Mouse (Mus musculus): ENCODE data around the gene Ubqln1. TPM values are rescaled to one million over a fixed set of nuclear protein-coding genes. Genes with fewer than 3 reads are reported as not detected.
A peak's percentile ranks its signal among the peaks of the same experiment; 100 is the strongest.

Gene Ubqln1
- 80.6 and 82.1 TPM in 2 replicates for polyA plus RNA-seq (2015; fragmentation: Nextera tagmentation; extraction: Ambion mirVana)

DNA sequence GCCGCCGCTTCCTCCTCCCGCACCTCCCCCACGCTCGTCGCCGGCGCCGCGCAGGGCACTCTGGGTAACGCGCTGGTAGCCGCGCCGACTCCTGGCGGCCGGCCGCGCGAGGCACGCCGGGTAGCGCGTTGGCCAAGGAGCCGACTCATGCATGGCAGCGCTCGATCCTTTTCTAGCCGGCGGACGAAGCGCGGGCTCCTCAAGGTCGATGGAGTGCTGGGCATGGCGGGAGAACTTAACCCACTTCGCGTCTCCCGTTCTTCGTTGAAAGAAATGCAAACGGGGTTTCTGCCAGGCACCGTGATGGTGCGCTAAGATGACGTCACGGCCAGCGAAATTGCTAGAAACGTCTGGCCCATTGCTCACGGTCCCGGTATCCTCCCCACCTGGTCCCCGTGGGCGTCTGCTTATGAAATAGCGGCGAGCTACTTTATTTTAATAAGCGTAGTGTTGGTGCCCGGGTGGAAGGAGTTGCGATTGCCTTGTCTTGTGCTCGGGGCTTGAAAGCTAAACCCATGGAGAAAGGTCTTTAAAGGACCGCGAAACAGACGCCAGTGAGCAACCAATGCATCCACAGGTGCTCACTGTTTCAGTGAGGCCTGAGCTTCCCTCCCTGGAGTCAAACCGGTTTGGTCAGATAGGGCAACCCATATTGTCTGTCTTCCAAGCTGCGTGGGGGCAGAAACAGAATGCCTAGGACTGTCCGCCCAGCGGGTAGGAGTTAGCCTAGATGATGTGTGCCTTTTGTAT lies at the start of gene Ubqln1:
Ubqln1 (minus strand) TSS at position 62 of the 750 bp plus-strand sequence.
- Histone ChIP-seq H3K9ac (ENCODE audit: low read depth, low read length) (peak within 1 kb of the TSS; percentile 97), H3K4me2 (ENCODE audit: low read length) (peak within 1 kb of the TSS; percentile 88), H3K27me3 (ENCODE audit: insufficient read depth, low read length) (no peaks in the 10 kb centered on the region), H3K9me3 (replicated peaks; ENCODE audit: low read length) (no peaks in the 10 kb centered on the region), H3K4me1 (replicated peaks; ENCODE audit: insufficient read depth, low read length) (peaks cover 21% of the 10 kb centered on the region), H3K4me3 (replicated peaks; ENCODE audit: low read depth, low read length) (peak within 1 kb of the TSS; percentile 100), H3K36me3 (ENCODE audit: insufficient read depth, low read length) (no peaks in the 10 kb centered on the region), H3K27ac (peak within 1 kb of the TSS; percentile 90)
- TF ChIP-seq CTCF (IDR thresholded peaks at IDR 0.05; ENCODE audit: low read depth) = peak; percentile 51
- WGBS = under 1% methylated on average over 59 of the region's 62 CpGs
- DNase-seq (ENCODE audit: low spot score) = peak; percentile 89
- ATAC-seq (replicated peaks; ENCODE audit: low FRiP score, low read depth) = peak; percentile 90

DNA sequence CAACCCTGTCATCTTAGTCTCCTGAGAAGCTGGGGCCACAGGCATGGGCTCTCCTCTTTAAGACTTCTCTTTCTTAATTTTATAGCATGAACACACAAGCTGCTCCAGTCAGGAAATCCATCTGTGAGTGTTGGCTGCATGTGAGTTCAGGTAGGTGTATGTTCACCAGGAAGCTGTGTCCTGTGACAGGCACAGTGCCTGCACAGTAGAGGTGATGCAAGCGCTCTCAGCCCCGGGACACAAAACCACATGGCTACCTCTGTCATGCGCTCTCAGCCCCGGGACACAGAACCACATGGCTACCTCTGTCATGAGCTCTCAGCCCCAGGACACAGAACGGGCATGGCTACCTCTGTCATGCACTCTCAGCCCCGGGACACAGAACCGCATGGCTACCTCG lies 48.1 kb upstream of the Ubqln1 start:
- ATAC-seq (replicated peaks; ENCODE audit: low FRiP score, low read depth) = no peak
- Histone ChIP-seq H3K9me3 (replicated peaks; ENCODE audit: low read length) (no peaks in the 10 kb centered on the region), H3K4me2 (ENCODE audit: low read length) (no peak overlapping the region), H3K27ac (no peak overlapping the region), H3K4me1 (replicated peaks; ENCODE audit: insufficient read depth, low read length) (no peaks in the 10 kb centered on the region), H3K36me3 (ENCODE audit: insufficient read depth, low read length) (no peaks in the 10 kb centered on the region), H3K27me3 (ENCODE audit: insufficient read depth, low read length) (no peaks in the 10 kb centered on the region), H3K9ac (ENCODE audit: low read depth, low read length) (no peak overlapping the region), H3K4me3 (replicated peaks; ENCODE audit: low read depth, low read length) (no peak overlapping the region)
- DNase-seq (ENCODE audit: low spot score) = no peak
- TF ChIP-seq CTCF (IDR thresholded peaks at IDR 0.05; ENCODE audit: low read depth) = no peak
- 86% methylated on average over 8 of the region's 8 CpGs for WGBS

DNA sequence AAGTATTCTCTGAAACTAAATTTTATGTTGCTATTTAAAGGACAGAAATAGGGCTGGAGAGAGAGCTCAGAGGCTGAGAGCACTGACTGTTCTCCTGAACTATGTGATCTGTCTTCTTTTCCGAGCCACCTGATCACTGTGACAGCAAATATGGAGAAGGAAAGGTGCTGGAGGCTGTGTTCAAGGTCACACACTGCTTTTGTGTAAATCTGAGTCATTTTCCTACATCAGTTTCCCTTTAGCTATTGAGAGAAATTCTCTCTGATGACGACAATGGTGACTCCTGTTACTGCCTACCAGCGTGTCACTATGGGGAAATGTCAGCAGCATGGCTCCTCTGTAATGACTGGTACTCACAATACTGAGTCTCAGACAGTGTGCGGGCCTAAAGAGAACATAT lies 46.2 kb upstream of the Ubqln1 start:
- Histone ChIP-seq H3K36me3 (ENCODE audit: insufficient read depth, low read length) (no peaks in the 10 kb centered on the region; the same call in 1 of the 2 replicates), H3K4me1 (replicated peaks; ENCODE audit: insufficient read depth, low read length) (no peaks in the 10 kb centered on the region), H3K27me3 (ENCODE audit: insufficient read depth, low read length) (no peaks in the 10 kb centered on the region), H3K9ac (ENCODE audit: low read depth, low read length) (no peak overlapping the region), H3K4me3 (replicated peaks; ENCODE audit: low read depth, low read length) (no peak overlapping the region), H3K27ac (no peak overlapping the region), H3K4me2 (ENCODE audit: low read length) (no peak overlapping the region), H3K9me3 (replicated peaks; ENCODE audit: low read length) (no peaks in the 10 kb centered on the region)
- ATAC-seq (replicated peaks; ENCODE audit: low FRiP score, low read depth) (no peak), DNase-seq (ENCODE audit: low spot score) (no peak)
- WGBS = 86% methylated on average over 4 of the region's 4 CpGs
- TF ChIP-seq CTCF (IDR thresholded peaks at IDR 0.05; ENCODE audit: low read depth) = no peak

DNA sequence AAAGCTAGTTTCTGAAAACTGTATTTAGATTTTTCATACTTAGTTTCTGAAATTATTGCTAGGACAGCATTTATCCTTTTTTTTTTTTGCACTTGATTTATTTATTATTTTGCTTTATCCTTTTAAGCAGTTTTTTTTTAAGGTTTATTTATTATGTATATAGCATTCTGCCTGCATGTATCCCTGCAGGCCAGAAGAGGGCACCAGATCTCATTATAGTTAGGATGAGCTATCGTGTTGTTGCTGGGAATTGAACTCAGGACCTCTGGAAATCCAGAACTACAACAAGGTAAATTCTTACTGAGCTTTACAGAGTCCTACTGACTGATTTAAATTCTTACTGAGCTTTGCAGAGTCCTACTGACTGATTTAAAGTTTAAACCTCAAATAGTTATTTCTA lies 37.8 kb upstream of the Ubqln1 start:
- no peak overlapping the region for H3K9ac ChIP-seq (ENCODE audit: low read depth, low read length)
- no peak overlapping the region for H3K27ac ChIP-seq
- H3K27me3 ChIP-seq (ENCODE audit: insufficient read depth, low read length) = no peaks in the 10 kb centered on the region
- H3K4me3 ChIP-seq (replicated peaks; ENCODE audit: low read depth, low read length) = no peak overlapping the region
- H3K36me3 ChIP-seq (ENCODE audit: insufficient read depth, low read length) = peaks cover 20% of the 10 kb centered on the region
- no peak overlapping the region for H3K4me2 ChIP-seq (ENCODE audit: low read length)
- TF ChIP-seq CTCF (IDR thresholded peaks at IDR 0.05; ENCODE audit: low read depth) = peak; percentile 51
- no peak for DNase-seq (ENCODE audit: low spot score)
- H3K4me1 ChIP-seq (replicated peaks; ENCODE audit: insufficient read depth, low read length) = no peaks in the 10 kb centered on the region
- no peaks in the 10 kb centered on the region for H3K9me3 ChIP-seq (replicated peaks; ENCODE audit: low read length)
- ATAC-seq (replicated peaks; ENCODE audit: low FRiP score, low read depth) = no peak
- WGBS = 95% methylated on average over 1 of the region's 1 CpGs

DNA sequence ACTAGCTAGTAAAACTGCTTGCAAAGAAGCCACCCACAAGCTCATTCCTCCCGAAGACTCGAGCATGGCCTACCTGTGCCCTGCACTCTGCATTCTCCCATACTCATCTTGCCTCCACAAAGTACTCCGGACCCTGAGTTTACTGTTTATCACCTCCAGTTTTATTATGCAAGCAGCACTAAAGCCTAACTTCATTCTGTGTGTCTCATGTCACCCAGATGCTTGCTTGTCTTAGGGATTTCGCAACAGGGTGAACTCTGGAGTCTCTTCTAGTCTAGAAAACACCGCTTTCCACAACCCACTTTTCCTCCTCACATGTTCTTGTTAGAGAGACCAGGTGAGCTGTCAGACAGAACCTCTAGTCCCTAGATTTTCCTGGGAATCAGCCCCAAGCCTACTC lies 33.5 kb upstream of the Ubqln1 start:
- ATAC-seq (replicated peaks; ENCODE audit: low FRiP score, low read depth) = no peak
- no peak overlapping the region for H3K27ac ChIP-seq
- peaks cover 12% of the 10 kb centered on the region for H3K36me3 ChIP-seq (ENCODE audit: insufficient read depth, low read length)
- H3K4me2 ChIP-seq (ENCODE audit: low read length) = no peak overlapping the region
- no peaks in the 10 kb centered on the region for H3K9me3 ChIP-seq (replicated peaks; ENCODE audit: low read length)
- H3K9ac ChIP-seq (ENCODE audit: low read depth, low read length) = no peak overlapping the region
- 87% methylated on average over 5 of the region's 5 CpGs for WGBS
- no peak for TF ChIP-seq CTCF (IDR thresholded peaks at IDR 0.05; ENCODE audit: low read depth)
- no peak for DNase-seq (ENCODE audit: low spot score)
- no peak overlapping the region for H3K4me3 ChIP-seq (replicated peaks; ENCODE audit: low read depth, low read length)
- no peaks in the 10 kb centered on the region for H3K4me1 ChIP-seq (replicated peaks; ENCODE audit: insufficient read depth, low read length)
- H3K27me3 ChIP-seq (ENCODE audit: insufficient read depth, low read length) = no peaks in the 10 kb centered on the region

DNA sequence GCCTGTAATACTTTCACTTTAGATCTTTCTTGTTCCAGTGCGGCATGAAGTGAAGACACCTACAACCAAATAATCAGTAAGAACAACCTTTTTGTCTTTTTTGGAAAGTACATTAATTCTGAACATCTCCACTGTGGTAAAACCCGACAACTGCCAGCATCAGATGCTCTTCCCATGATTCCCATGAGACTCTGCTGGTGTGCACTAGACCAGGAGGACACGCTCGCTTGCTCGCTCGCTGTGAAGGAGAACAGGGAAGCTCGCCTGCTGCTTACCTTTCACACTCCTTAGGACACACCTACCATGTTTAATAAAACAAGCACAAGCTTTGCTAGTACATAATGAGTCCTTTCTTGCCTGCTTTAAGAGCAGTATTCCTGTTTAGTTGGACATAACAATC lies 21.1 kb upstream of the Ubqln1 start:
- H3K4me3 ChIP-seq (replicated peaks; ENCODE audit: low read depth, low read length) = no peak overlapping the region
- 77% methylated on average over 7 of the region's 7 CpGs for WGBS

More for the DNA sequence above, 21.1 kb upstream of the Ubqln1 start:
- TF ChIP-seq CTCF (IDR thresholded peaks at IDR 0.05; ENCODE audit: low read depth) = no peak
- Histone ChIP-seq H3K36me3 (ENCODE audit: insufficient read depth, low read length) (0 out of 2 replicates have a peak, but pooled peaks cover 13% of the 10 kb centered on the region), H3K27me3 (ENCODE audit: insufficient read depth, low read length) (no peaks in the 10 kb centered on the region), H3K4me2 (ENCODE audit: low read length) (no peak overlapping the region), H3K27ac (no peak overlapping the region), H3K4me1 (replicated peaks; ENCODE audit: insufficient read depth, low read length) (no peaks in the 10 kb centered on the region), H3K9ac (ENCODE audit: low read depth, low read length) (no peak overlapping the region), H3K9me3 (replicated peaks; ENCODE audit: low read length) (no peaks in the 10 kb centered on the region)
- DNase-seq (ENCODE audit: low spot score) = no peak
- ATAC-seq (replicated peaks; ENCODE audit: low FRiP score, low read depth) = no peak
